8 mouse cellular contexts compared by ENCODE assay signal in the genomic region with DNA sequence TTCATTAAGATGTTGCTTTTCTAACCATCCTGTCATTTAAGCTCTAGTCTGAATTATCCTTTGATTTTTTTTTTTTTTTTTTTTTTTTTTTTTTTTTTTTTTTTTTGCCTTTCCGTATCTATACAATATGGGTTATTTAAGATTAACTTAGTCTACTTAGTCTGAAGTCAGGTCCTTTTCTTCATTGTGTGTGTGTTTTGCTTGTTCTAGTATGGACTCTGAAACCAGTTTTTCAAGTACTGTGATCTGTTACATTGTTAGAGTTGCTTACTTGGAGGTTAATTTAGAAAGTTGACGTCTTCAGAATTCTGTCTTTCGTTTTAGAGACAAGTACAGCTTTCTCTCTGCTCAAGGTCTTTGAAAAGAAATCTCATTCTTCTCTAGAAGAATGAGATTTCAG.
A peak's percentile ranks its signal among the peaks of the same experiment; 100 is the strongest.
DNase-seq lines count a peak whose midpoint lies in the region; ATAC-seq and TF ChIP-seq lines count a peak whose summit lies in the region.
"Had no signal": no experiment of that assay in that cellular context is flagged by ENCODE, and none has a peak within 500 bp of the region (broad histone marks: within the 10 kb centered on the region; RNA-seq: fewer than 3 reads in every experiment).

No protein-coding gene starts in this region.

- WGBS in lung, embryonic 15.5 days, result 32% methylated on average over 3 of the region's 3 CpGs
- 3% methylated on average over 3 of the region's 3 CpGs for WGBS in forebrain, embryonic 14.5 days
- 47% methylated on average over 3 of the region's 3 CpGs for WGBS in limb, embryonic 14.5 days
- 30% methylated on average over 3 of the region's 3 CpGs for WGBS in stomach, embryonic 14.5 days

- H3K27ac ChIP-seq in lung, embryonic 15.5 days, result no peak overlapping the region
- no peak overlapping the region for H3K27ac ChIP-seq in forebrain, embryonic 14.5 days (ENCODE audit: low read depth, low read length)
- no peak overlapping the region for H3K27ac ChIP-seq in limb, embryonic 14.5 days (replicated peaks; ENCODE audit: low read depth, low read length)
- peak overlapping the region; percentile 52; the same call in 1 of the 2 replicates for H3K27ac ChIP-seq in stomach, embryonic 14.5 days (ENCODE audit: low read length)

- 0 out of 2 replicates have a peak, but pooled peaks cover 4% of the 10 kb centered on the region for H3K4me1 ChIP-seq in lung, embryonic 15.5 days
- no peaks in the 10 kb centered on the region for H3K4me1 ChIP-seq in forebrain, embryonic 14.5 days (ENCODE audit: control insufficient read depth, insufficient read depth, low read length)
- H3K4me1 ChIP-seq in limb, embryonic 14.5 days (ENCODE audit: control insufficient read depth, insufficient read depth, low read length), result peaks cover 4% of the 10 kb centered on the region; the same call in 1 of the 2 replicates
- H3K4me1 ChIP-seq in stomach, embryonic 14.5 days (ENCODE audit: control insufficient read depth, insufficient read depth, low read length), result peaks cover 11% of the 10 kb centered on the region; the same call in 1 of the 2 replicates

- no peaks in the 10 kb centered on the region for H3K9me3 ChIP-seq in lung, embryonic 15.5 days
- no peaks in the 10 kb centered on the region for H3K9me3 ChIP-seq in forebrain, embryonic 14.5 days (replicated peaks; ENCODE audit: control insufficient read depth, low read length)
- H3K9me3 ChIP-seq in limb, embryonic 14.5 days (ENCODE audit: control insufficient read depth, low read length), result no peaks in the 10 kb centered on the region
- H3K9me3 ChIP-seq in stomach, embryonic 14.5 days (ENCODE audit: control insufficient read depth, low read depth, low read length), result no peaks in the 10 kb centered on the region

- H3K36me3 ChIP-seq in lung, embryonic 15.5 days, result no peaks in the 10 kb centered on the region
- no peaks in the 10 kb centered on the region for H3K36me3 ChIP-seq in forebrain, embryonic 14.5 days (ENCODE audit: control insufficient read depth, insufficient read depth, low read length)
- H3K36me3 ChIP-seq in limb, embryonic 14.5 days (ENCODE audit: control insufficient read depth, insufficient read depth, low read length), result no peaks in the 10 kb centered on the region
- no peaks in the 10 kb centered on the region for H3K36me3 ChIP-seq in stomach, embryonic 14.5 days (ENCODE audit: control insufficient read depth, insufficient read depth, low read length)

- no peak overlapping the region for H3K9ac ChIP-seq in lung, embryonic 15.5 days
- H3K9ac ChIP-seq in forebrain, embryonic 14.5 days (ENCODE audit: low read length), result no peak overlapping the region
- H3K9ac ChIP-seq in limb, embryonic 14.5 days (ENCODE audit: low read depth, low read length, severe bottlenecking), result no peak overlapping the region
- H3K9ac ChIP-seq in stomach, embryonic 14.5 days (replicated peaks; ENCODE audit: low read depth, low read length), result no peak overlapping the region

- H3K4me2 ChIP-seq in lung, embryonic 15.5 days, result peak overlapping the region; percentile 76
- peak overlapping the region; percentile 47 for H3K4me2 ChIP-seq in forebrain, embryonic 14.5 days (ENCODE audit: low read length)
- H3K4me2 ChIP-seq in limb, embryonic 14.5 days (replicated peaks; ENCODE audit: low read depth, low read length, severe bottlenecking), result peak overlapping the region; percentile 50
- peak overlapping the region; percentile 57 for H3K4me2 ChIP-seq in stomach, embryonic 14.5 days (replicated peaks; ENCODE audit: low read depth, low read length)

- TF ChIP-seq POLR2A in limb, embryonic 14.5 days (IDR thresholded peaks at IDR 0.05; ENCODE audit: borderline replicate concordance, extremely low read depth, insufficient read depth, insufficient read length), result no peak

- H3K4me3 ChIP-seq in lung, embryonic 15.5 days, result peak overlapping the region; percentile 39
- H3K4me3 ChIP-seq in forebrain, embryonic 14.5 days (ENCODE audit: low read depth, low read length), result peak overlapping the region; percentile 18
- peak overlapping the region; percentile 26; the same call in 1 of the 2 replicates for H3K4me3 ChIP-seq in limb, embryonic 14.5 days (replicated peaks; ENCODE audit: low read length)
- peak overlapping the region; percentile 29 for H3K4me3 ChIP-seq in stomach, embryonic 14.5 days (ENCODE audit: low read depth, low read length)

- no peak for ATAC-seq in lung, embryonic 15.5 days (ENCODE audit: borderline replicate concordance, extremely low read depth, low FRiP score, low TSS enrichment)
- ATAC-seq in forebrain, embryonic 14.5 days, result no peak
- ATAC-seq in limb, embryonic 14.5 days (ENCODE audit: low FRiP score, low read depth), result no peak
- no peak for ATAC-seq in stomach, embryonic 14.5 days (ENCODE audit: insufficient number of reproducible peaks, insufficient read depth, low FRiP score, low read depth)

- DNase-seq in lung, postnatal 25 days (ENCODE audit: low spot score), result no peak
- DNase-seq in forebrain, embryonic 14.5 days (ENCODE audit: low spot score), result no peak
- DNase-seq in limb, embryonic 14.5 days (ENCODE audit: low spot score), result no peak
- DNase-seq in thymus, adult 18-20 months, result no peak
- no peak for DNase-seq in adrenal gland, adult (ENCODE audit: inconsistent age in 2 of 2, low spot score in 1 of 2)
- DNase-seq: kidney, postnatal 10 days had no signal

- no peaks in the 10 kb centered on the region for H3K27me3 ChIP-seq in lung, embryonic 15.5 days
- no peaks in the 10 kb centered on the region for H3K27me3 ChIP-seq in forebrain, embryonic 14.5 days (replicated peaks; ENCODE audit: control insufficient read depth, insufficient read depth, low read length)
- H3K27me3 ChIP-seq in limb, embryonic 14.5 days (ENCODE audit: control insufficient read depth, insufficient read depth, low read length), result no peaks in the 10 kb centered on the region
- H3K27me3 ChIP-seq in stomach, embryonic 14.5 days (ENCODE audit: control insufficient read depth, insufficient read depth, low read length), result no peaks in the 10 kb centered on the region
